Mouse (Mus musculus) lung, adult 2 months (tissue): ENCODE data around the gene Rnf169. TPM values are rescaled to one million over a fixed set of nuclear protein-coding genes. Genes with fewer than 3 reads are reported as not detected.
"Not testable (repeated sequence)": the region's sequence is repeated elsewhere in the genome, so short reads cannot be mapped to it uniquely, and the experiment has no call there.

Experiments
- DNase-seq: peaks from one replicate; pipeline ENCODE4 v3.0.0; 2022
- H3K4me1 ChIP-seq: fragments of 200-500 bp; 2 replicates; pipeline ENCODE4 v1.6.1; 2011; ENCODE audit warnings: low read length; ENCODE audit not compliant: control insufficient read depth, insufficient read depth
- H3K4me3 ChIP-seq: fragments of 200-500 bp; replicated peaks from 2 replicates; pipeline ENCODE3; 2011; ENCODE audit warnings: low read depth, mild to moderate bottlenecking, control low read depth, low read length; ENCODE audit errors: extremely low read depth
- CTCF ChIP-seq: fragments of 200-500 bp; IDR thresholded peaks from 2 replicates; pipeline ENCODE4 v1.5.1; 2011; ENCODE audit warnings: mild to moderate bottlenecking, low read length, control low read depth; ENCODE audit not compliant: insufficient read depth
- POLR2A ChIP-seq: fragments of 200-500 bp; IDR thresholded peaks from 2 replicates; pipeline ENCODE4 v1.6.1; 2011; ENCODE audit warnings: low read depth, mild to moderate bottlenecking, control low read depth, low read length, borderline replicate concordance; ENCODE audit errors: extremely low read depth
- WGBS: fragments of 180-500 bp; shearing (Covaris S2); methylation state at CpG from one replicate; pipeline ENCODE4 v1.1.7; 2018; 5-methylcytosine and 5-hydroxymethylcytosine counted together
- polyA plus RNA-seq: library from polyadenylated mRNA; depleted of rRNA; stranded (reverse); fragments of >200 nt; gene quantifications from 2 replicates; pipeline ENCODE4 v1.2.3, GENCODE M21; 2012

Rnf169 gene
- polyA plus RNA-seq, 1 experiment = 6.0 TPM

DNA sequence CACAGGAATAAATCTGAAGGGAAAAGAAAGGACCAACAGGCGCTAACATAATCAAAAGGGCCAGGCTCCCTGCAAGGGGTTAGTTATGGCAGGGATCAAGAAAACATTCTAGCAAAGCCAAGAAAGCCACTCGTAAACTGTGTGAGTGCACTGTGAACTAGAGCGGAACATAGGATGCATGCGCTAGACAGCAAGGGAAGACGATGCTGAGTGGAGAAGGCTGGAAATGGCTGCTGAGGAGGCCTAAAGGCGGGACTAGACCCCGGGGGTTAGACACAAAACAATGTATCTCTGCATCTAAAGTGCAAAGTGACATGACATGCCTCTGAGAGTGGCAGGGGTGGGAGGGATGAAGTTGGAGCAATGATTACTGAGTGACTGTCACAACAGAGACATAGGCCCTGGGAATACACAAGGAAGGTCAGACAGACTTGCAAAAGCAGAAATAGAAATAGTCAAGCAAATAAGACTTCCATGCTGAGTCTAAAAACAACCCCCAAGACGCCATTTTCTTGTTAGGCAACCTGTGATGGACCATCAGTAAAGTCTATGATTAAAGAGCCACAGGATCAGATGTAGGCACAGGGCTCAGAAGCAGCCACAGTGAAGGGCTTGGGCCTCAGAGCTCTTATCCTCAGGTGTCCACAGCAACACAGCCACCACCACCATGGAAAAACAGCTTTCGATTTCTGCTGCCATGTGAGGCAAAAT lies 14.1 kb downstream of the Rnf169 start:
- WGBS = 65% methylated on average over 9 of the region's 9 CpGs
- Histone ChIP-seq H3K4me1 (peaks cover 32% of the 10 kb centered on the region), H3K4me3 (no peak overlapping the region)
- TF ChIP-seq CTCF = no peak
- no peak for TF ChIP-seq POLR2A
- no peak for DNase-seq

DNA sequence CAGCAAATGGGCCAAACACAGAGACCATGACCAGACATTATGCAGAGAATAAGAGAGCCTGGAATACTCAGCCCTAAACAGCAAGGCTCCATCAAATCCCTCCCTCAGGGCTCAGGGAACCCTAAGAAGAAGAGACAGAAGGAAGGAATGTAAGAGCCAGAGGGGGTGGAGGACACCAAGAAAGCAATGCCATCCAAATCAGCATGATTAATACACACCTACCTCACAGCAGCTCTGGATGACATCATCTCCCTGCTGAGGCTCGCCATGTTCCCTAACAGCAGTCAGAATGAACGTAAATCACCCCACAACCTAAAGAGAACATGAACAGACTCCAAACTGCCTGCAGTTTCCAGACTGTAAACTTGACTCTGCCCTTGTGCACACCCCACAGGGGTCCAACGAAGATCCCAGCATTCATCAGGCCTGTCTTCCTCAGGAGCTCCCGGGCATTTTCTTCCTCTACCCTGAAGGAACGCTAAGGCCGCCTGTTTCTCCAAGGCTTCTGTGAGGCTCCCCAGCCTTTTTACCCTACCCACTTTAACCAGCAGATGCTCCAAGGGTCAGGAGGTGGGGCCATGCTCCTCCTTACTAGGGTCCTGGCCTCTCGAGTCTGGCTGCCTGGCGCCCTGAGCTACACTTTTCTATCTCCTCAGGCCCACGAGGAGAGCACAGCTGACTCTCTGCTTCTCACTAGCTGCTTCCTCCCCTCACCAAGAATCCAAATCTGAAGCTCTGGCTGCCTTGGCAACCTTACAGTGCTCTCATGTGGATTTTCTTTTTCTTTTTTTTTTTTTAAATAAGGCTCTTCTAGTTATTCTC lies 15.0 kb downstream of the Rnf169 start:
- no peak for DNase-seq
- WGBS = 40% methylated on average over 9 of the region's 9 CpGs

DNA sequence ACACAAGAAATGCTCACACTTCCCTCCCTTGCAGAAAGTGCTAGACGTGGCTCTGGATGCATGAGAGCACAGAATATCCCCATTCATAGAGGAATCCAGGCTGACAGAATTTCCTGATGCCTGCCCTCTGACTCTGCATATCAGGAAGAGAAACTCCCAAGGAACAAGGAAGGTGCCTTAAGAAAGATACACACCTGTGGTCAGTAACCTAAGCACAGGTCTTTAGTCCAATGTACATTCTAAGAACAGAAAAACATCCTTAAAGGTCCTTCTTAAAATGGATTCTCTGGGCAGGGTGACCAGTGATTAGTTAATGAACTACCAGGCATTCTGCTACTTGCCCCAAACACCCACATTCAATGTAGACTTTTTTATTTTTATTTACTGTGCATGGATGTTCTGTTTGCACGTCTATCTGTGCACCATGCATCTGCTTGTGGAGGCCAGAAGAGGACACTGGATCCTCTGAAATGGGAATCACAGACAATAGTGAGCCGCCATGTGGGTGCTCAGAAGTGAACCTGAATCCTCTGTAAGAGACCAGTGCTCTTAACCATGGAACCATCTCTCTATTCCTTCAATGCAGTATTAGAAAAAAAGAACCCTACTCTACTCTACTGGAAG lies 16.9 kb downstream of the Rnf169 start:
- Histone ChIP-seq H3K4me1 (peaks cover 31% of the 10 kb centered on the region), H3K4me3 (no peak overlapping the region)
- no peak for TF ChIP-seq CTCF
- no peak for TF ChIP-seq POLR2A
- DNase-seq = no peak
- WGBS = 60% methylated on average over 3 of the region's 3 CpGs

More for the DNA sequence above, 15.0 kb downstream of the Rnf169 start:
- H3K4me3 ChIP-seq = no peak overlapping the region
- peaks cover 33% of the 10 kb centered on the region for H3K4me1 ChIP-seq
- no peak for TF ChIP-seq POLR2A
- TF ChIP-seq CTCF = no peak

DNA sequence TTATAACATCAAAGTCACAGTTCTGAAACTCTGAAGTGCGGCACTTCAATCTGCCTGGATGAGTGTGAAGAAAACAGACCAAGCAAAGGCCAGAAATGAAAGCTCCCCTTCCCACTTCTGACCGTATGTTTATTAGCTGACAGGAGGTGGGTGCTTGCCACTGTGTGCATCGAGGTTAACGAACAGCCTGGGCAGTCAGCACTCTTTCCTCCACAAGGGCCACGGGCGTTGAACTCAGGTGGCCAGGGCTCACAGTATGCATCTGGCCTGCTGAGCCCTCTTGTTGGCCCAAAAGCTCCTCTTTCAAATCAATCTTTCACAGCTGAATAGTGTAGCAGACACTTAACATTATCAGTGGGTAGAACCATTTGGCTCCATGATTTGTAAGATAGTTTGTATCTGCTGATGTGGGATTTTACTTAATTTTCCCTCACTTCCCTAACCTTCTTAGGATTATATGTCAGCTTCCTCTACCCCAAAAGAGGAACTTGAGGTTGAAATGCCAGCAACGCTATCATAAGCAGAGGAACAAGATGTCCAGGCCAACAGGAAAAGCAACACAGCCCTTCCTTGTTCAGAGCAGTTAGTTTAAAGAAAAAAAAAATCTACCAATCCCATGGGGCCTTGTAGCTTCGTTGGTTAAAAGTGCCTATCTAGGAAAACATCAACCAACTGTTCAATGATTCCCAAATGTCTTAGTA lies 17.6 kb downstream of the Rnf169 start:
- TF ChIP-seq CTCF (no peak), POLR2A (no peak)
- H3K4me1 ChIP-seq = peaks cover 31% of the 10 kb centered on the region
- peak overlapping the region; percentile 9 for H3K4me3 ChIP-seq
- DNase-seq = no peak
- WGBS = 28% methylated on average over 8 of the region's 8 CpGs

DNA sequence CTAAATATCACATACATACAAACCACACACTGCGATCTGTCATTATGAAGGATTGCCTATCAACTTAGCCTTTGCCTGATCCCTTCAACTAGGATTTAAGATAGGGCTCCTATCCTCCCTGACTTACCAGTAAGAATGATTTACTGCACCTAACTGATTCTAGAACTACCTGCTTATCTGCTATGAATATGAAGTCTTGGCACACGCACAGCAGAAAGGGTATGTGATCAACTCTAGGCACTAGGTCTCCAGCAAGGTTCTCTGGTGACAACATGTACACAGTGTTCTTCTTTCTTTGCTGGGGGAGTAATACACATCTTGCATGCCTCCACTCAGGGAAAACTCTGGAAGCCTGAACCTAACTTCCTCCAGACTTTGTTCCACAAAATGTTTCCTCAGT lies 18.7 kb downstream of the Rnf169 start:
- TF ChIP-seq POLR2A (no peak), CTCF (no peak)
- no peak for DNase-seq
- Histone ChIP-seq H3K4me1 (peaks cover 31% of the 10 kb centered on the region), H3K4me3 (no peak overlapping the region)
- WGBS = 93% methylated on average over 2 of the region's 2 CpGs

DNA sequence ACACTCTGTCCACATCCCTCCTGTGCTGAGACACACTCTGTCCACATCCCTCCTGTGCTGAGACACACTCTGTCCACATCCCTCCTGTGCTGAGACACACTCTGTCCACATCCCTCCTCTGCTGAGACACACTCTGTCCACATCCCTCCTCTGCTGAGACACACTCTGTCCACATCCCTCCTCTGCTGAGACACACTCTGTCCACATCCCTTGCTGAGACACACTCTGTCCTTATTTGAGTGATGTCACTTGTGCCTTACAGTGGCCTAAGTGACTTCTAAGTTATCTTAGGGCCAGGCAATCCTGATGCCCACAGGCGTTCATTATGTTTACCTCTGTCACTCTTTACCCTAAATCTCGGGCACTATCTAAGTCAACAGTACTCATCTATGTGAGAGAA lies 19.7 kb downstream of the Rnf169 start:
- DNase-seq, H3K4me3 ChIP-seq: not testable (repeated sequence)
- peaks cover 31% of the 10 kb centered on the region for H3K4me1 ChIP-seq
- WGBS = 58% methylated on average over 2 of the region's 2 CpGs

DNA sequence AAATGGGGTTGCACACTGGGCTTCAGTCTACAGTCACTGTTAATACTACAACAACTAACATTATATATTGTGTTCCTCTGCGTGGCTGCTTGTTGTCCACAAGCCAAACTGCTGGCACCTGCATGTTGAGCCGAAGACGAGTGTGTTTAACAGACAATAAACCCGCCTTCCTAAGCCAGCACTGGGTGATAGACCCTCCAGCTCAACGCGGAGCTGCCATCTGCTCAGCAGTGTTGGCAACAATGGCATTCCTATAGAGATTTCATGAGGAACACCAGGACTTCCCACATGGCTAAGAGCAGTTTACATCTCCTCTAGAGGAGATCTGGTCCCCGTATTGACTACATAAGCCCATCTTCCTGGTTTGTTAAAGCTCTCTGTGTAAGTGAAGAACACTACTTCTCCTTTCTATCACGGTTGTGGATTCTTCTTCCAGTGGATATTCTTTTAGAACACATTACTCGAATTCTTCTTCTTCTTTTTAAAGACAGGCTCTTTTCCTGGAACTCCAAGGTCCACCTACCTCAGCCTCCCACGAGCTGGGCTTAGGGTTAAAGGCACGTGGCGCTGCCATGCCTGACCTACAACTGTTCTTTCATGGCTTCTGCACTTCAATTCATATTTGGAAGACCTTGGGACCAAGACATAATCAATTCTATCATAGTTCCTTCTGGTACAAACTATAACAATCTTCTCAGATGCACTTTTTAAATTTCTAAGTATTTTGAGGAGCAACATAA lies 22.9 kb downstream of the Rnf169 start:
- no peak for DNase-seq
- Histone ChIP-seq H3K4me1 (peaks cover 15% of the 10 kb centered on the region), H3K4me3 (no peak overlapping the region)
- WGBS = 83% methylated on average over 12 of the region's 12 CpGs
- TF ChIP-seq CTCF (no peak), POLR2A (no peak)

DNA sequence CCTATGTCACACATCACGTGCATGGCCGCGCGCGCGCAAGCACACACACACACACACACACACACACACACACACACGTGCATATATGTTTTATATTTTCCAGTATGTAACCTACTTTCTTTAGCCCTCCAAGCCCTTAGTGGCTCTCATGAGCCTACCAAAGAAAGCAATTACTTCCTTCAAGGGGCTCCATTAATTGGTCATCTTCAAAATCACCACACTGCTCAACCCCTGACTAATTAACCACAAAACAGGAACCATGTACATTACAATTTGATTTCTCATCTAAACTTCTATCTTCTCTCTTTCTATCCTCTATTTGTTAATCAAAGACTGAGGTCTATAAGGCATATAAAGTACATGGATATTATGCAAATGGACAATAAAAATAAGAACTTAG lies 24.2 kb downstream of the Rnf169 start:
- Histone ChIP-seq H3K4me3 (no peak overlapping the region), H3K4me1 (peaks cover 3% of the 10 kb centered on the region)
- WGBS = 97% methylated on average over 7 of the region's 7 CpGs
- TF ChIP-seq CTCF (no peak), POLR2A (no peak)
- DNase-seq = no peak

DNA sequence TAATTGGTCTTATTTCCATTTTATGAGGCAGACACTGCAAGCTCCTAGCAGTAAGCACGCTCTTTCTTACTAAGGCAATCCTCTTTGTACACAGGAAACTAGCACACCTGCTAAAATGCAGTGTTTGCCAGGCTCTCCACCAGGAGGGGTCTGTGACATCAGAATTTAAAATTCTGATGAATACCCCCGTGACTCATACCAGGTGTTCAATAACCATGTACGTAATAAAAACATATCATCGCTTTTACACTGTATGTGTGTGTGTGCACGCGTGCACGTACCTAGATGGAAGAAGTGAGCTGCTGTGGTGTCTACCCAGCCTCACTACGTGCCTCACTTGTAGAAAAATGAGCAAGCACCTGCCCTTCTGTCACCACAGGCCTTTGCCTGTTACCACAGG lies 26.0 kb downstream of the Rnf169 start:
- DNase-seq = no peak
- Histone ChIP-seq H3K4me1 (peaks cover 3% of the 10 kb centered on the region; the same call in 1 of the 2 replicates), H3K4me3 (no peak overlapping the region)
- TF ChIP-seq POLR2A (no peak), CTCF (no peak)
- 95% methylated on average over 8 of the region's 8 CpGs for WGBS
